Mouse (Mus musculus) hindbrain, embryonic 15.5 days (tissue): ENCODE measurements around the gene Bst1. TPM values are rescaled to one million over a fixed set of nuclear protein-coding genes. Genes with fewer than 3 reads are reported as not detected.

Source experiments
- ATAC-seq: fragments of 200-750 bp; cut with Nextera tagmentation; 2 replicates; pipeline ENCODE4 v1.8.0; 2017; ENCODE audit warnings: low read depth, moderate number of reproducible peaks, moderate TSS enrichment; ENCODE audit not compliant: low FRiP score
- H3K27ac ChIP-seq: fragments of 300-500 bp; sonication (generic); replicated peaks from 2 replicates; pipeline ENCODE4 v1.5.1; 2015; ENCODE audit warnings: mild to moderate bottlenecking, inconsistent platforms
- H3K27me3 ChIP-seq: fragments of 300-500 bp; sonication (generic); 2 replicates; pipeline ENCODE4 v1.6.1; 2015; ENCODE audit warnings: control low read depth, inconsistent platforms
- H3K36me3 ChIP-seq: fragments of 300-500 bp; sonication (generic); 2 replicates; pipeline ENCODE4 v1.6.1; 2015; ENCODE audit warnings: control low read depth, inconsistent platforms
- H3K4me1 ChIP-seq: fragments of 300-500 bp; sonication (generic); replicated peaks from 2 replicates; pipeline ENCODE4 v1.6.1; 2015; ENCODE audit warnings: control low read depth, inconsistent platforms
- H3K4me2 ChIP-seq: fragments of 300-500 bp; sonication (generic); 2 replicates; pipeline ENCODE4 v1.6.1; 2015; ENCODE audit warnings: moderate library complexity, mild to moderate bottlenecking, inconsistent platforms
- H3K4me3 ChIP-seq: fragments of 300-500 bp; sonication (generic); 2 replicates; pipeline ENCODE4 v1.5.1; 2015; ENCODE audit warnings: mild to moderate bottlenecking, inconsistent platforms
- H3K9ac ChIP-seq: fragments of 300-500 bp; sonication (generic); 2 replicates; pipeline ENCODE4 v1.6.1; 2015; ENCODE audit warnings: inconsistent platforms
- H3K9me3 ChIP-seq: fragments of 300-500 bp; sonication (generic); 2 replicates; pipeline ENCODE4 v1.6.1; 2016; ENCODE audit warnings: control low read depth, inconsistent platforms
- WGBS: fragments of 180-500 bp; shearing (Covaris S2); methylation state at CpG from one replicate; pipeline ENCODE4 v1.1.7; 2015; 5-methylcytosine and 5-hydroxymethylcytosine counted together
- polyA plus RNA-seq: library from polyadenylated mRNA; unstranded; fragments of >200 nt; fragmentation: Nextera tagmentation; extraction: Ambion mirVana; gene quantifications from 2 replicates; pipeline ENCODE4 v1.2.1, GENCODE M21; 2015

Gene Bst1
- polyA plus RNA-seq, 1 experiment from 2014 or later, result 0.05 TPM

DNA sequence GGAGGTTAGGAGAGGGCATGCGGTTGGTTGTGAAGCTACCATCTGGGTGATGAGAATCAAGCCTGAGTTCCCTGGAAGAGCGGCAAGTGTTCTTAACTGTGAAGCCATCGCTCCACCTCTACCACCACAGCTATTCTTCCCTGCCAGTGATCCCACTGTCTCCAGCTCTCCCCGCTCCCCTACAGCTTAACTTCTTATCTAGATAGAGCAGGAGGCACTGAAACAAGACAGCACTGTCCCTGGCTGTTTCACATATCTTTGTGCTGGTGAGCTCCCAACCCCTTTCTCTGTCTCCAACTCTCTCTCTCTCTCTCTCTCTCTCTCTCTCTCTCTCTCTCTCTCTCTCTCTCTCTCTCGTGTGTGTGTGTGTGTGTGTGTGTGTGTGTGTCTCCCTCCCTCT is 26.3 kb upstream of the Bst1 start:
- no peak overlapping the region for H3K4me3 ChIP-seq
- no peaks in the 10 kb centered on the region for H3K27me3 ChIP-seq
- no peaks in the 10 kb centered on the region for H3K4me1 ChIP-seq
- no peaks in the 10 kb centered on the region for H3K36me3 ChIP-seq
- no peak overlapping the region for H3K9ac ChIP-seq
- no peak for ATAC-seq
- H3K27ac ChIP-seq, result no peak overlapping the region
- H3K9me3 ChIP-seq, result no peaks in the 10 kb centered on the region
- WGBS, result 90% methylated on average over 4 of the region's 5 CpGs
- H3K4me2 ChIP-seq, result no peak overlapping the region

DNA sequence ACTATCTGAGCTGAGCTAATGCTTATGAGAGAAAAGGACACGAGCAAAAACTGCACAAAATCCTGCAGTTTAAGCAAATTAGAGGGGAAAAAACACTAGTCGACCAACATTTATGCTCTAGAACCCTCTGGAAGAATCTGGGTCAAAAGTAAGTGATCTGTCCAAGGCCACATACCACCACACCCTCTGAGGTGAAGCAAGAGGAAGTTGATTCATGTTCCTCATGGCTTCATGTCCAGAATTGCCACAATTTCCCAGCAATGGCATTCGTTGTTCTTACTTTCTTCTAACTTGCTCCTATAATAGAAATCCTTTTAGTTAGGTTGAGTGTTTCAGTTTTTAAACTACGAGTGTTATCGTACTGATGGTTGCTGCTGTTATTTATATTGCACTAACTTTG is 19.2 kb upstream of the Bst1 start:
- Histone ChIP-seq H3K36me3 (no peaks in the 10 kb centered on the region), H3K27ac (no peak overlapping the region), H3K27me3 (no peaks in the 10 kb centered on the region), H3K4me3 (no peak overlapping the region), H3K9me3 (no peaks in the 10 kb centered on the region), H3K4me2 (no peak overlapping the region), H3K9ac (no peak overlapping the region), H3K4me1 (no peaks in the 10 kb centered on the region)
- no peak for ATAC-seq
- 88% methylated on average over 5 of the region's 5 CpGs for WGBS

DNA sequence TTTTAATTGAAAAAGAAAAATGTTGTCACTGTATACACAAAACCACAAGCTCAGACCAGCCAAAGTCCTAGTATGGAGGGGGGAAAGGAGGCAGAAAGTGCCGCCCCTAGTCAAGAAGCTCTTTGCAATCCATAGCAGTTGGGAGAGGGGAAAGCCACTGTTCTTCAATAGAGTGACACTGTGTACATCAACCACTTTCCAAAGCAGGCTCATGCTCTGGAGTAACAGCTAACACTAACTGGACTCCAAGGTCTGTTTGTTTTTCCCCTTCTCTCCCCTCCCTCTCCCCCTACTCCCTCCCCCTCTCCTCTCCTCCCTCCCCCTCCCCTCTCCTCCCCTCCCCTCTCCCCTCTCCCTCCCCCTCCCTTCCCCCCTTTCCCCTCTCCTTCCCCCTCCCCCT is 18.0 kb upstream of the Bst1 start:
- no peak for ATAC-seq
- Histone ChIP-seq H3K27me3 (no peaks in the 10 kb centered on the region), H3K9ac (no peak overlapping the region), H3K4me3 (no peak overlapping the region), H3K4me2 (no peak overlapping the region), H3K27ac (no peak overlapping the region), H3K4me1 (no peaks in the 10 kb centered on the region), H3K9me3 (no peaks in the 10 kb centered on the region), H3K36me3 (no peaks in the 10 kb centered on the region)
- 82% methylated on average over 1 of the region's 1 CpGs for WGBS

DNA sequence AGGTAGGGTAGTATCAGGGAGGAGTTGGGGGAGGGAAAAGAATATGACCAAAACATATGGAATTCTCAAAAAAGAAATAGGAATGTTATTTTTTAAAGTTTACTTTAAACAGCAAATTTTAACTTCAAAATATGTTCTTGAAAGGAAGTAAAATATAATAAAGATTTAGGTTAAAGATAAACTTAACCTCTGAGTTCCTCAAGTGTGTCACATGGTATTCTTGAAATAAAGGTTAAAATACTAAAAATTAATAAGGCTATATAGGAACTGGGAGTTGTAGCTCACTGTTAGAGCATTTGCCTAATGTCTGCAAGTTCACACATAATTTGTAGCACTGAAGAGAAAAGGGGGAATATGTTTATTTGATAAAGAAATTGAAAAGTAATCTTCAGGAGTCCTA is 17.4 kb upstream of the Bst1 start:
- Histone ChIP-seq H3K27ac (no peak overlapping the region), H3K9ac (no peak overlapping the region), H3K4me2 (no peak overlapping the region)

DNA sequence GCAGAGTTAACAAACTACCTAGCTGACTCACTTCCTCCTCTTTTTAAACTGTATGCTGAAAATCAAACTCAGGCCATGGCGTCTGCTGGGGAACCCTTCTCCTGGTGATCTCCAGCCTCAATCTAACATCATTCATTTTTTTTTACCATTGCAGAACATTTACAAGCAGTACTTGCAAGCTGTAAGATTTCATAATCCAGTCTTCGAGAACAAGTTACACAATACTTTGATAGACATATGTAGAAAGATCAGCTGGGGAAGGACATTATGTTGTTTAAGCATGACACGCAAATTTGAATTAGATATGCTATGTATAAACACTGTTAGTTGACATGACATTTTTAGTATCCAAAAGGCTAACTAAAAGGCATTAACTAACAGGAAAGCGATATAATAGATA is 16.9 kb upstream of the Bst1 start:
- Histone ChIP-seq H3K36me3 (no peaks in the 10 kb centered on the region), H3K4me2 (no peak overlapping the region), H3K9me3 (no peaks in the 10 kb centered on the region), H3K4me3 (no peak overlapping the region), H3K4me1 (no peaks in the 10 kb centered on the region), H3K9ac (no peak overlapping the region), H3K27ac (no peak overlapping the region), H3K27me3 (no peaks in the 10 kb centered on the region)
- 93% methylated on average over 4 of the region's 4 CpGs for WGBS
- ATAC-seq, result no peak

More for the DNA sequence above, 17.4 kb upstream of the Bst1 start:
- no peaks in the 10 kb centered on the region for H3K27me3 ChIP-seq
- H3K4me3 ChIP-seq, result no peak overlapping the region
- H3K36me3 ChIP-seq, result no peaks in the 10 kb centered on the region
- H3K4me1 ChIP-seq, result no peaks in the 10 kb centered on the region
- H3K9me3 ChIP-seq, result no peaks in the 10 kb centered on the region
- no peak for ATAC-seq

DNA sequence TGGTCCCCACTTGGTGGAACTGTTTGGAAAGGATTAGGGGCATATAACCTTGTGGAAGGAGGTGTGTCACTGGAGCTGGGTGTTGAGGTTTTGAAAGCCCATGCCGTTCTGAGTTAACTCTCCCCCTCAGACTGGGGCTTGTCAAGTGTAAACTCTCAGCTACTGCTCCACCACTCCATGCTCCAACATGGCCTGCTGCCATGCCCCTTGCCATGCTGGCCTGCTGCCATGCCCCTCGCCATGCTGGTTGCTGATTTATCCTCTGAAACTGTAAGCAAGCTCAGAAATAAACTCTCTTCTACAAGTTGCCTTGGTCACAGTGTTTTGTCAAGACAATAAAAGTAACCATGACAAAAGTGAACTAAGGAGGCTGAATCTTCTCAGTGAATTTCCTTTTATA is 13.3 kb upstream of the Bst1 start:
- no peak overlapping the region for H3K4me2 ChIP-seq
- no peaks in the 10 kb centered on the region for H3K9me3 ChIP-seq
- H3K4me1 ChIP-seq, result peaks cover 3% of the 10 kb centered on the region
- 74% methylated on average over 2 of the region's 2 CpGs for WGBS
- no peaks in the 10 kb centered on the region for H3K27me3 ChIP-seq
- no peak overlapping the region for H3K4me3 ChIP-seq
- no peak overlapping the region for H3K27ac ChIP-seq
- no peak for ATAC-seq
- H3K36me3 ChIP-seq, result no peaks in the 10 kb centered on the region
- no peak overlapping the region for H3K9ac ChIP-seq

DNA sequence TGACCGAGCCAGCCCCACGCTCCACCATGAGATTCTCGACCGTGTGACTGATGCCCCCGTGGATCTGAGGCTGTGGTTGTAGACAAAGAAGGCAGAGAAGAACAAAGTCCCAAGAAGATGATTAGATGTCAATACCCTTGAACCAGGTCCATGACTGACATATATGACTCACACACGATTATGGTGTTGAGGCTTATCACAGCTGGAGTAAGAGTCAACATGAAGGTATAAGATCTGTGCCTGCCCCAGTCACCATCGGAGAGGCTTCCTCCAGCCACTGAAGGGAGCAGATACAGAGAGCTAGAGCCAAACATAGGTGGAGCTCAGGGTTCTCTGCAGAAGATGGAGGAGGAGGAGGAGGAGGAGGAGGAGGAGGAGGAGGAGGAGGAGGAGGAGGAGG is 12.3 kb upstream of the Bst1 start:
- peaks cover 3% of the 10 kb centered on the region for H3K4me1 ChIP-seq
- H3K4me3 ChIP-seq, result no peak overlapping the region
- H3K27ac ChIP-seq, result no peak overlapping the region
- no peak overlapping the region for H3K9ac ChIP-seq
- no peak overlapping the region for H3K4me2 ChIP-seq
- H3K27me3 ChIP-seq, result no peaks in the 10 kb centered on the region
- WGBS, result 91% methylated on average over 7 of the region's 7 CpGs
- no peaks in the 10 kb centered on the region for H3K9me3 ChIP-seq
- no peak for ATAC-seq
- H3K36me3 ChIP-seq, result no peaks in the 10 kb centered on the region

DNA sequence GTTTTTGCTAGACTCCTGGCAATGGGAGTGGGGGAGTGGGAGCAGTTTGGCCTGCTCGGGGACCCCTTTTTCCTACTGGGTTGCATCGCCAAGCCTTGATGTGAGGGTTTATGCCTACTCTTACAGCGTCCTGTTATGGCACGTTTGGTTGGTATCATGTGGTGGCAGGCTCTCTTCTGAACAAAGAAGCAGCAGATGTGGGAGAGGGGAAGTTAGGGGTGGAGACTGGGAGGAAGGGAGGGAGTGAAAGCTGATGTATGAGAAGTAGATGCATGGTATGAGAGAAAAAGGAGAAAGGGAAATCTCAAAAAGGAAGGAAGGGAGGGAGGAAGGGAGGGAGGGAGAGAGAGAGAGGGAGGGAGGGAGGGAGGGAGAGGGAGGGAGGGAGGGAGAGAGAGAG is 11.8 kb upstream of the Bst1 start:
- H3K4me1 ChIP-seq, result peaks cover 3% of the 10 kb centered on the region
- no peaks in the 10 kb centered on the region for H3K9me3 ChIP-seq
- no peak for ATAC-seq
- H3K27me3 ChIP-seq, result no peaks in the 10 kb centered on the region
- no peaks in the 10 kb centered on the region for H3K36me3 ChIP-seq
- H3K27ac ChIP-seq, result no peak overlapping the region
- H3K9ac ChIP-seq, result no peak overlapping the region
- H3K4me3 ChIP-seq, result no peak overlapping the region
- no peak overlapping the region for H3K4me2 ChIP-seq
- WGBS, result 82% methylated on average over 4 of the region's 4 CpGs

DNA sequence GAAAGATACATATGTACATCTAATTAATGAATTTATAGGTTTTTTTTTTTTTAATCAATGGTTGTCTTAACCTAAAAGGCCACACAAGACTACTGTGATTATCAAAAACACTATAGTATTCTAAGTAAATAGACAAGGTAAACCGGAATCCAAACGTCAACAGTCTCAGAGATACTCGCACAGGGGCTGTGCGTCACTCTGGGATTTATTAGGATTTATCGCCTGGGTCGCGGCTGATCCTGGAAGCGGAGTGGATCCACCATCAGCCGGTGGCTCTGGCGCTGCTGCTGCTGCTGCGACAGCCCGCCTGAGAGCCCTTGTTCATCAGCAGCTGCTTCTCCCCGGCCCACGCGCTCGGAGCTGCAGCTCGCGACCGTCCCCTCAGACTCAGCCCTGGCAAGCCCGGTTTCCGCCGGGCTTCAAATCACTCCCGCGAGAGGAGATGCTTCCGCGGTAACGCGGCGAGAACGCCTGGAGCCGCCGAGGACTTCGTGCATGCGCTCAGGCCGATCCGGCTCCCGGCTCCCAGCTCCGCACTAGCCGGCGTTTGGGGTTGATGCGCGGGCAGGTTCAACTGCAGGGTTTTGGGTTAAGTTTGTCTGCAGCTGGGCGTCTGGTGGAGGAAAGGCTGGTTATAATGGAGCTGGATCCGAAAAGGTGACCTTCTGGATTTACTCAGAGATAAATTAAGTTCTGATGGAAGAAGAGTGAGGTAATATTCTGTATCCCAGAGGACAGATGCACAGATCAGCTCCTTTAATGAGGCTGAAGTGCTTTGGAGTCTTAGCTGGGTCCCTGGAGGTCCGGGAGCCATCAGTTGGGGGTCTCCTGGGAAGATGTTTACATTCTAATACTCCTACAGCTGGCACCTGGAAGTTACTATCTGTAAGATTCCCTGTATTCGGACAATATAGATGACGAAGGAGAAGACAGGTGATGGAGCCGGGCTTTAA is 10.7 kb upstream of the Bst1 start:
- Histone ChIP-seq H3K9ac (peak overlapping the region; percentile 55), H3K36me3 (no peaks in the 10 kb centered on the region), H3K4me1 (peaks cover 3% of the 10 kb centered on the region), H3K9me3 (no peaks in the 10 kb centered on the region), H3K27ac (peak overlapping the region; percentile 76), H3K4me3 (peak overlapping the region; percentile 47), H3K4me2 (peak overlapping the region; percentile 58), H3K27me3 (no peaks in the 10 kb centered on the region)
- peak; percentile 98 for ATAC-seq
- 4% methylated on average over 48 of the region's 48 CpGs for WGBS

DNA sequence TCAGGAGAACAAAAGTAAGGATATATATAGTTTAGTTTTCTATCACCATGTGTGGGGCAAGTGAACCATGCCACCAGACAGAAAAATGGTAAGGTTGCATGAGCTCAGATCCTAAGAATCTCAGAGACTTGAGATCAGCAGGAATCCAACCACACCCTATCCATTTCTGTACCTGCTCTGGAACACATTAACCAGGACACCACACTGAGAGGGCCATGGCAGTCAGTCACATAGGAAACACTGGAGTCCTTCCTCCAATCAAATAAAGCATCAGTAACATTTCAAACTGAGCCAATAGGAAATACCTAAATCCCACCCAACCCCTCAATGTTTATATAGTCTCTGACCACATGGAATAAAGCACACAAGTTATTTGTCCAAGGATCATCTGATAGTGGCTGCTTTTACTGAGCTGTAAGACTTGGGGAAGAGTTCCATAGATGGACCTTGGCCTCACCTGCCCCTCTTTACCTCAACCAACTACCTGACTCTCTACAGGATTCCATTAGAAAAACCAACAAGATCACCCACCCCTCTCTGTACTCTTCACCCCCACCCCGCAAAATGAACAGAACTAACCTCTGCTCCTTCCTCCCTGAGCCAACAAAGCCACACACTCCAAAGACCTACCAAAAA is 8.1 kb upstream of the Bst1 start:
- Histone ChIP-seq H3K27ac (no peak overlapping the region), H3K27me3 (no peaks in the 10 kb centered on the region), H3K4me3 (no peak overlapping the region), H3K9ac (no peak overlapping the region), H3K4me1 (peaks cover 3% of the 10 kb centered on the region), H3K9me3 (no peaks in the 10 kb centered on the region), H3K36me3 (no peaks in the 10 kb centered on the region), H3K4me2 (no peak overlapping the region)
- 86% methylated on average over 1 of the region's 1 CpGs for WGBS
- no peak for ATAC-seq

DNA sequence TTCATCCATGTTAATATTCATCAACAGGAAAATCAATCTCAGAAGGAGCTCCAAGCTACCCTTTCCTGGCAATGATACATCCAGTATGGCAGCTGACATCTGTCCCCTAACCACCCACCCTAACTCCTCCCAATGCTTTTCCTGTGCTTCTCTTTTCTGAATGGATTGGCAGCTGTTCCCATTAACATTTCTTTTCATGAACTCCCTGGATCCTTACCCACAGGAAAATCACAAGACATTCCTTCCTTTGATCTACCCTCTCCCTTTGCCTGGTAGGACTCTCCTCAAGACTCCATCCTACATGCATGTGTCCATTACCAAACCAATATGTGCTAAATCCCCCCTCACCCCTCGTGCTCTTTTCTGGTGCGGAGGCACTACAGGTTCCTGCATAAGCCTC is 4.1 kb upstream of the Bst1 start:
- H3K9me3 ChIP-seq, result no peaks in the 10 kb centered on the region
- H3K27me3 ChIP-seq, result no peaks in the 10 kb centered on the region
- H3K27ac ChIP-seq, result no peak overlapping the region
- ATAC-seq, result no peak
- H3K4me3 ChIP-seq, result no peak overlapping the region
- H3K9ac ChIP-seq, result no peak overlapping the region
- no peaks in the 10 kb centered on the region for H3K36me3 ChIP-seq
- H3K4me1 ChIP-seq, result no peaks in the 10 kb centered on the region
- no peak overlapping the region for H3K4me2 ChIP-seq
- WGBS, result 88% methylated on average over 2 of the region's 2 CpGs

DNA sequence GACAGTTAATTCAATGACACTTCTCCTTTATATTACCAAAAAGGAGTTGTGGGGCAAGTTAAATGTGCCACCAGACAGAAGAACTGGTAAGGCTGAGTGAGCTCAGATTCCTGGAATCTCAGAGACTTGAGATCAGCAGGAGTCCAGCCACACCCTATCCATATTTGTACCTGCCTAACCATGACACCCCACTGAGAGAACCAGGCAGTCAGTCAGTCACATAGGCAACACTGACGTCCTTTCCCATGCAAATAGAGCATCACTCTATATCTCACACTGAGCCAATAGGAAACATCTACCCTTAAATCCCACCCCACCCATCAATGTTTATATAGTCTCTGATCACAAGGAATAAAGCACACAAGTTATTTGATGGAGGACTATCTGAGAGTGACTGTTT is 2.9 kb upstream of the Bst1 start:
- 51% methylated on average over 1 of the region's 1 CpGs for WGBS
- no peaks in the 10 kb centered on the region for H3K36me3 ChIP-seq

More for the DNA sequence above, 2.9 kb upstream of the Bst1 start:
- Histone ChIP-seq H3K9ac (no peak overlapping the region), H3K9me3 (no peaks in the 10 kb centered on the region), H3K4me1 (no peaks in the 10 kb centered on the region), H3K27me3 (no peaks in the 10 kb centered on the region), H3K4me3 (no peak overlapping the region), H3K4me2 (no peak overlapping the region), H3K27ac (no peak overlapping the region)
- no peak for ATAC-seq
